Mouse (Mus musculus) olfactory bulb, adult 2 months (tissue): ENCODE results near the gene Olfr316.

Source experiments
- CTCF ChIP-seq: fragments of 200-500 bp; IDR thresholded peaks from 2 replicates; pipeline ENCODE4 v1.5.1; 2012; ENCODE audit warnings: low read depth, mild to moderate bottlenecking, low read length, moderate library complexity; ENCODE audit not compliant: insufficient read depth
- POLR2A ChIP-seq: fragments of 200-500 bp; IDR thresholded peaks from 2 replicates; pipeline ENCODE4 v1.6.1; 2012; ENCODE audit warnings: mild to moderate bottlenecking, low read depth, low read length, moderate library complexity; ENCODE audit not compliant: insufficient read depth

DNA sequence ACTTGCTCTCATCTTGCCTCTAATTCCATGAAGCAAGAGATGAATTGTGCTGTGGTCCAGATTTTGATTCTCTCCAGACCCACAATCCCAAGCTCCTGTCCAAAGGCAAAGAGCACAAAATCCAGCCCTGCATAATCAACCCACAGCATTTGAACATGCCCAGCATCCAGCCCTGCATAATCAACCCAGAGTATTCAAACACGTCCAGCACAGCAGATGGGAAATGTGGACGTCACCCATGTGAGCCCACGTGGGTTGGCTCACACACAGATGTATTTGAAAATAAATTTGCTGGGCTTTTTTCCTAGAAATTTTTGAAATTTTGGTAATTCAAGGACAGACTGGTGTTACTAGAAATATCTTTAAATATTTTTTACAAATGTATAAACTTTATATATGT lies 19.2 kb upstream of the Olfr316 start:
- TF ChIP-seq CTCF (no peak), POLR2A (no peak)
